Mouse (Mus musculus): ENCODE data around the gene Ddx49.
A peak's percentile ranks its signal among the peaks of the same experiment; 100 is the strongest.

The Ddx49 gene

GRCm38 (mm10) chr8:70302358-70302890, at the start of gene Ddx49, which contains the start of gene Cope:
TSS of gene Ddx49 (minus strand) at chr8:70302489.
TSS of gene Cope (plus strand) at chr8:70302518.
- DNase-seq (ENCODE audit: low spot score) = peak; percentile 89

GRCm38 (mm10) chr8:70352000-70352384, 49.7 kb upstream of the Ddx49 start:
- DNase-seq (ENCODE audit: low spot score) = no peak

- no peak for DNase-seq (ENCODE audit: low spot score)
These were observed 49.0 kb upstream of the Ddx49 start for GRCm38 (mm10) chr8:70351035-70351999.

GRCm38 (mm10) chr8:70347860-70348420, 45.7 kb upstream of the Ddx49 start:
- no peak for DNase-seq (ENCODE audit: low spot score)

- DNase-seq (ENCODE audit: low spot score) = no peak
These were observed 45.2 kb upstream of the Ddx49 start for GRCm38 (mm10) chr8:70347443-70347842.

GRCm38 (mm10) chr8:70344279-70344678, 42.0 kb upstream of the Ddx49 start:
- DNase-seq (ENCODE audit: low spot score) = no peak

GRCm38 (mm10) chr8:70343696-70344095, 41.4 kb upstream of the Ddx49 start:
- DNase-seq (ENCODE audit: low spot score) = peak; percentile 45

- no peak for DNase-seq (ENCODE audit: low spot score)
These were observed 40.8 kb upstream of the Ddx49 start for GRCm38 (mm10) chr8:70343076-70343475.

GRCm38 (mm10) chr8:70342007-70342406, 39.7 kb upstream of the Ddx49 start:
- no peak for DNase-seq (ENCODE audit: low spot score)

GRCm38 (mm10) chr8:70340659-70341058, 38.4 kb upstream of the Ddx49 start:
- DNase-seq (ENCODE audit: low spot score) = no peak

GRCm38 (mm10) chr8:70338931-70339330, 36.6 kb upstream of the Ddx49 start:
- no peak for DNase-seq (ENCODE audit: low spot score)

GRCm38 (mm10) chr8:70332878-70333202, 30.6 kb upstream of the Ddx49 start:
- DNase-seq (ENCODE audit: low spot score) = no peak

GRCm38 (mm10) chr8:70332070-70332877, 30.0 kb upstream of the Ddx49 start:
- DNase-seq (ENCODE audit: low spot score) = peak; percentile 74

- DNase-seq (ENCODE audit: low spot score) = no peak
These were observed 29.2 kb upstream of the Ddx49 start for GRCm38 (mm10) chr8:70331526-70331925.

GRCm38 (mm10) chr8:70330741-70331364, 28.6 kb upstream of the Ddx49 start:
- peak; percentile 42 for DNase-seq (ENCODE audit: low spot score)

GRCm38 (mm10) chr8:70329835-70330740, 27.8 kb upstream of the Ddx49 start:
- DNase-seq (ENCODE audit: low spot score) = no peak

GRCm38 (mm10) chr8:70329124-70329834, 27.0 kb upstream of the Ddx49 start, which contains the start of gene Gdf1:
TSS of gene Gdf1 (plus strand) at chr8:70329817.
- no peak for DNase-seq (ENCODE audit: low spot score)

- no peak for DNase-seq (ENCODE audit: low spot score)
These were observed 25.2 kb upstream of the Ddx49 start for GRCm38 (mm10) chr8:70327512-70327911.

- DNase-seq (ENCODE audit: low spot score) = no peak
These were observed 21.4 kb upstream of the Ddx49 start for GRCm38 (mm10) chr8:70323716-70324115.

GRCm38 (mm10) chr8:70317872-70318271, 15.6 kb upstream of the Ddx49 start:
- no peak for DNase-seq (ENCODE audit: low spot score)
